Mouse (Mus musculus) MEL (cell line): Measurements from ENCODE around the gene Hmgcr. TPM values are rescaled to one million over a fixed set of nuclear protein-coding genes. Genes with fewer than 3 reads are reported as not detected.

Experiments used
- DNase-seq: peaks from one replicate; pipeline ENCODE4 v3.0.0; 2011; ENCODE audit warnings: low read depth, low spot score
- H3K27ac ChIP-seq: 2 replicates; pipeline ENCODE4 v1.5.1; 2012; ENCODE audit warnings: low read depth, mild to moderate bottlenecking, control low read depth, low read length, moderate library complexity; ENCODE audit not compliant: control insufficient read depth
- H3K27me3 ChIP-seq, 2 experiments: fragments of 150-350 bp in 1 of 2; sonication (generic) in 1 of 2; 2 replicates each; pipeline ENCODE4 v1.6.1; 2012; ENCODE audit warnings: low read length in 2 of 2, mild to moderate bottlenecking in 2 of 2, improper control_type of control experiment in 1 of 2, moderate library complexity in 1 of 2; ENCODE audit not compliant: insufficient read depth in 2 of 2, control insufficient read depth in 1 of 2
- H3K36me3 ChIP-seq, 2 experiments: 2 replicates each; pipeline ENCODE4 v1.6.1; 2012 to 2014; ENCODE audit warnings: low read length in 2 of 2, improper control_type of control experiment in 1 of 2, inconsistent platforms in 1 of 2, mild to moderate bottlenecking in 1 of 2; ENCODE audit not compliant: insufficient read depth in 2 of 2, control insufficient read depth in 1 of 2
- H3K4me1 ChIP-seq, 2 experiments: fragments of 150-350 bp in 1 of 2; sonication (generic) in 1 of 2; 2 replicates each; pipeline ENCODE4 v1.6.1; 2012; ENCODE audit warnings: low read length in 2 of 2, improper control_type of control experiment in 1 of 2, mild to moderate bottlenecking in 1 of 2; ENCODE audit not compliant: insufficient read depth in 2 of 2, control insufficient read depth in 1 of 2
- H3K4me3 ChIP-seq, 2 experiments: fragments of 150-350 bp in 1 of 2; sonication (generic) in 1 of 2; 2 replicates each; pipeline ENCODE4 v1.5.1; 2012; ENCODE audit warnings: low read depth in 2 of 2, low read length in 2 of 2, mild to moderate bottlenecking in 2 of 2, moderate library complexity in 2 of 2, control low read depth in 1 of 2, improper control_type of control experiment in 1 of 2; ENCODE audit not compliant: control insufficient read depth in 1 of 2, insufficient read depth in 1 of 2
- H3K79me2 ChIP-seq: 2 replicates; pipeline ENCODE4 v1.6.1; 2012; ENCODE audit warnings: mild to moderate bottlenecking, low read length, moderate library complexity; ENCODE audit not compliant: control insufficient read depth, poor library complexity, insufficient read depth
- H3K9ac ChIP-seq: 2 replicates; pipeline ENCODE4 v1.6.1; 2012; ENCODE audit warnings: low read depth, mild to moderate bottlenecking, control low read depth, low read length, moderate library complexity; ENCODE audit not compliant: control insufficient read depth, poor library complexity, severe bottlenecking
- H3K9me3 ChIP-seq: fragments of 150-350 bp; sonication (generic); replicated peaks from 2 replicates; pipeline ENCODE4 v1.6.1; 2012; ENCODE audit warnings: mild to moderate bottlenecking, low read length, improper control_type of control experiment, moderate library complexity; ENCODE audit not compliant: insufficient read depth
- BHLHE40 ChIP-seq: IDR thresholded peaks from 2 replicates; pipeline ENCODE4 v1.6.1; 2012; ENCODE audit warnings: low read depth, mild to moderate bottlenecking, inconsistent platforms, low read length, improper control_type of control experiment, borderline replicate concordance
- CHD1 ChIP-seq: IDR thresholded peaks from 2 replicates; pipeline ENCODE4 v1.6.1; 2012; ENCODE audit warnings: low read depth, mild to moderate bottlenecking, inconsistent platforms, low read length, improper control_type of control experiment
- E2F4 ChIP-seq: IDR thresholded peaks from 2 replicates; pipeline ENCODE4 v1.6.1; 2011; ENCODE audit warnings: low read depth, low read length, improper control_type of control experiment, borderline replicate concordance
- ELF1 ChIP-seq: IDR thresholded peaks from 2 replicates; pipeline ENCODE4 v1.6.1; 2014; ENCODE audit warnings: low read depth, mild to moderate bottlenecking, inconsistent platforms, low read length, improper control_type of control experiment, moderate library complexity
- EP300 ChIP-seq, 2 experiments: IDR thresholded peaks; 2 replicates each; pipeline ENCODE4 v1.6.1; 2011; ENCODE audit warnings: improper control_type of control experiment in 2 of 2, low read length in 2 of 2, low read depth in 1 of 2, mild to moderate bottlenecking in 1 of 2
- ETS1 ChIP-seq: IDR thresholded peaks from 2 replicates; pipeline ENCODE4 v1.6.1; 2012; ENCODE audit warnings: low read depth, mild to moderate bottlenecking, inconsistent platforms, low read length, improper control_type of control experiment, moderate library complexity
- GATA1 ChIP-seq: IDR thresholded peaks from 2 replicates; pipeline ENCODE4 v1.6.1; 2011; ENCODE audit warnings: low read depth, low read length, improper control_type of control experiment
- MAX ChIP-seq: IDR thresholded peaks from 2 replicates; pipeline ENCODE4 v1.6.1; 2011; ENCODE audit warnings: low read length, improper control_type of control experiment
- MAZ ChIP-seq: IDR thresholded peaks from 2 replicates; pipeline ENCODE4 v1.6.1; 2012; ENCODE audit warnings: low read depth, mild to moderate bottlenecking, inconsistent platforms, low read length, improper control_type of control experiment
- MXI1 ChIP-seq: IDR thresholded peaks from 2 replicates; pipeline ENCODE4 v1.6.1; 2011; ENCODE audit warnings: mild to moderate bottlenecking, low read depth, low read length, improper control_type of control experiment
- NELFE ChIP-seq: IDR thresholded peaks from 2 replicates; pipeline ENCODE4 v1.6.1; 2011; ENCODE audit warnings: low read depth, low read length, improper control_type of control experiment
- NRF1 ChIP-seq: IDR thresholded peaks from 2 replicates; pipeline ENCODE4 v1.6.1; 2014; ENCODE audit warnings: low read depth, mild to moderate bottlenecking, inconsistent platforms, low read length, improper control_type of control experiment, moderate library complexity; ENCODE audit not compliant: poor library complexity, insufficient read depth, severe bottlenecking
- POLR2A ChIP-seq, 2 experiments: IDR thresholded peaks; 2 replicates each; pipeline ENCODE4 v1.6.1; 2011 to 2012; ENCODE audit warnings: low read length in 2 of 2, mild to moderate bottlenecking in 2 of 2, control low read depth in 1 of 2, improper control_type of control experiment in 1 of 2, low read depth in 1 of 2, moderate library complexity in 1 of 2; ENCODE audit not compliant: control insufficient read depth in 1 of 2, insufficient read depth in 1 of 2, poor library complexity in 1 of 2
- RAD21 ChIP-seq: IDR thresholded peaks from 2 replicates; pipeline ENCODE4 v1.6.1; 2011; ENCODE audit warnings: mild to moderate bottlenecking, low read depth, low read length, improper control_type of control experiment
- SIN3A ChIP-seq: IDR thresholded peaks from 2 replicates; pipeline ENCODE4 v1.6.1; 2012; ENCODE audit warnings: low read length, improper control_type of control experiment, inconsistent platforms
- SMC3 ChIP-seq: IDR thresholded peaks from 2 replicates; pipeline ENCODE4 v1.6.1; 2011; ENCODE audit warnings: low read depth, low read length, improper control_type of control experiment
- TBP ChIP-seq: IDR thresholded peaks from 2 replicates; pipeline ENCODE4 v1.8.0; 2011; ENCODE audit warnings: low read depth, low read length, improper control_type of control experiment
- UBTF ChIP-seq: IDR thresholded peaks from 2 replicates; pipeline ENCODE4 v1.6.1; 2012; ENCODE audit warnings: low read depth, mild to moderate bottlenecking, inconsistent platforms, low read length, improper control_type of control experiment, moderate library complexity, borderline replicate concordance; ENCODE audit not compliant: insufficient read depth
- USF1 ChIP-seq: IDR thresholded peaks from 2 replicates; pipeline ENCODE4 v1.6.1; 2014; ENCODE audit warnings: low read depth, mild to moderate bottlenecking, inconsistent platforms, low read length, improper control_type of control experiment, moderate library complexity
- ZC3H11A ChIP-seq: IDR thresholded peaks from 2 replicates; pipeline ENCODE4 v1.6.1; 2012; ENCODE audit warnings: low read depth, mild to moderate bottlenecking, inconsistent platforms, low read length, improper control_type of control experiment
- ZMIZ1 ChIP-seq: IDR thresholded peaks from 2 replicates; pipeline ENCODE4 v1.6.1; 2012; ENCODE audit warnings: low read depth, mild to moderate bottlenecking, inconsistent platforms, low read length, improper control_type of control experiment, moderate library complexity
- polyA plus RNA-seq, 2 experiments: library from polyadenylated mRNA; stranded (reverse) in 1 of 2; unstranded in 1 of 2; fragments of >175 nt in 1 of 2; fragments of >200 nt in 1 of 2; gene quantifications; 2 replicates each; pipeline versions ENCODE4 v1.2.1 to v1.2.4; 2012; ENCODE audit warnings: low replicate concordance in 2 of 2, low read depth in 1 of 2; ENCODE audit not compliant: insufficient read length in 2 of 2, insufficient read depth in 1 of 2, missing spikeins in 1 of 2
- total RNA-seq: library from RNA; depleted of rRNA; stranded (reverse); fragments of 300-350 nt; gene quantifications from 2 replicates; pipeline ENCODE4 v1.2.3, GENCODE M21; 2012

Gene Hmgcr
- total and polyA plus RNA-seq, 3 experiments: 52.5 to 69.8 TPM; not detected in 1

- peak; percentile 98 to 99 for TF ChIP-seq EP300 (IDR thresholded peaks at IDR 0.05; ENCODE audit: low read depth in 1 of 2, low read length in 2 of 2)
- TF ChIP-seq USF1: peak; percentile 85
- peak; percentile 38; the same call in 1 of the 2 replicates for TF ChIP-seq NELFE
- TF ChIP-seq, all 39 proteins: peak for 21
Observed at GRCm38 (mm10) chr13:96697805-96698586, 27.3 kb upstream of the Hmgcr start (continued).

GRCm38 (mm10) chr13:96695428-96695827 lies 24.7 kb upstream of the Hmgcr start:
- H3K36me3 ChIP-seq: peaks cover 0 to 15% of the 10 kb centered on the region in 2 experiments; a peak in 2 of 4 replicates
- no peak for TF ChIP-seq POLR2A (IDR thresholded peaks at IDR 0.05; ENCODE audit: control insufficient read depth in 1 of 2, insufficient read depth in 1 of 2, low read depth in 1 of 2, low read length in 2 of 2, poor library complexity in 1 of 2)
- no peak for TF ChIP-seq UBTF
- TF ChIP-seq ZMIZ1: no peak
- TF ChIP-seq MAZ: no peak
- no peak for TF ChIP-seq NRF1
- no peak for TF ChIP-seq MAX
- no peak for TF ChIP-seq BHLHE40
- TF ChIP-seq SIN3A: no peak
- TF ChIP-seq TBP: no peak
- no peak for TF ChIP-seq ETS1
- TF ChIP-seq ELF1: no peak
- TF ChIP-seq ZC3H11A: no peak
- no peak for TF ChIP-seq MXI1
- TF ChIP-seq CHD1: no peak
- TF ChIP-seq E2F4: no peak
- TF ChIP-seq GATA1: no peak
- TF ChIP-seq RAD21: no peak
- no peak for TF ChIP-seq SMC3
- no peak for DNase-seq
- H3K4me1 ChIP-seq: peaks cover 11 to 14% of the 10 kb centered on the region in 2 experiments
- no peaks in the 10 kb centered on the region for H3K79me2 ChIP-seq
- no peaks in the 10 kb centered on the region for H3K27me3 ChIP-seq
- H3K9me3 ChIP-seq: no peaks in the 10 kb centered on the region
- H3K27ac ChIP-seq: no peak overlapping the region
- no peak overlapping the region for H3K4me3 ChIP-seq
- H3K9ac ChIP-seq: no peak overlapping the region
